Mouse (Mus musculus) ES-E14 (cell line): ENCODE data around the gene Ppp1r13b. TPM values are rescaled to one million over a fixed set of nuclear protein-coding genes. Genes with fewer than 3 reads are reported as not detected.

Experiments
- DNase-seq: peaks from one replicate; pipeline ENCODE4 v3.0.0-alpha.2; 2013; ENCODE audit warnings: low read depth, low spot score
- H3K27ac ChIP-seq: 2 replicates; pipeline ENCODE4 v1.5.1; 2012; ENCODE audit warnings: low read depth, mild to moderate bottlenecking, low read length, moderate library complexity, mixed read lengths; ENCODE audit not compliant: poor library complexity, insufficient read depth, severe bottlenecking
- H3K36me3 ChIP-seq: 2 replicates; pipeline ENCODE4 v1.6.1; 2012; ENCODE audit warnings: mild to moderate bottlenecking, low read length, moderate library complexity, mixed read lengths; ENCODE audit not compliant: control insufficient read depth, poor library complexity, insufficient read depth, severe bottlenecking
- H3K4me1 ChIP-seq, 2 experiments: fragments of 150-350 bp in 1 of 2; sonication (generic) in 1 of 2; 2 replicates each; pipeline ENCODE4 v1.6.1; 2012; ENCODE audit warnings: low read length in 2 of 2, mild to moderate bottlenecking in 1 of 2, mixed read lengths in 1 of 2; ENCODE audit not compliant: control insufficient read depth in 2 of 2, insufficient read depth in 2 of 2, poor library complexity in 1 of 2
- H3K4me3 ChIP-seq, 2 experiments: fragments of 150-350 bp in 1 of 2; sonication (generic) in 1 of 2; 2 replicates each; pipeline ENCODE4 v1.5.1; 2012; ENCODE audit warnings: low read length in 2 of 2, low read depth in 1 of 2, mild to moderate bottlenecking in 1 of 2, mixed read lengths in 1 of 2; ENCODE audit not compliant: insufficient read depth in 1 of 2, poor library complexity in 1 of 2, severe bottlenecking in 1 of 2
- H3K9ac ChIP-seq: 2 replicates; pipeline ENCODE4 v1.6.1; 2012; ENCODE audit warnings: low read depth, mild to moderate bottlenecking, low read length, mixed read lengths; ENCODE audit not compliant: poor library complexity, insufficient read depth, severe bottlenecking
- H3K9me3 ChIP-seq: fragments of 150-350 bp; sonication (generic); 2 replicates; pipeline ENCODE4 v1.6.1; 2012; ENCODE audit warnings: low read depth, mild to moderate bottlenecking, low read length; ENCODE audit not compliant: control insufficient read depth, insufficient read depth
- CHD2 ChIP-seq: IDR thresholded peaks from 2 replicates; pipeline ENCODE4 v1.6.1; 2014; ENCODE audit warnings: mild to moderate bottlenecking, low read depth, low read length, inconsistent platforms
- HCFC1 ChIP-seq: IDR thresholded peaks from 2 replicates; pipeline ENCODE4 v1.6.1; 2012; ENCODE audit warnings: low read length, inconsistent platforms, borderline replicate concordance; ENCODE audit not compliant: insufficient read depth
- MAFK ChIP-seq: IDR thresholded peaks from 2 replicates; pipeline ENCODE4 v1.6.1; 2014; ENCODE audit warnings: mild to moderate bottlenecking, low read depth, low read length, inconsistent platforms; ENCODE audit not compliant: insufficient read depth
- ZC3H11A ChIP-seq: IDR thresholded peaks from 2 replicates; pipeline ENCODE4 v1.6.1; 2012; ENCODE audit warnings: low read depth, mild to moderate bottlenecking, inconsistent platforms, low read length, borderline replicate concordance
- ZNF384 ChIP-seq: IDR thresholded peaks from 2 replicates; pipeline ENCODE4 v1.6.1; 2012; ENCODE audit warnings: low read depth, low read length, inconsistent platforms
- in situ Hi-C, 2 experiments: fragments of 600-800 bp; cut with MboI; formaldehyde crosslinking; loops; one replicate each; pipeline ENCODE4 v1.15.1; 2025; ENCODE audit warnings: low sequenced_read_pairs in 2 of 2, inconsistent platforms in 1 of 2; ENCODE audit not compliant: unreplicated experiment in 2 of 2
- total RNA-seq: library from RNA; depleted of rRNA; stranded (reverse); fragments of 300-350 nt; gene quantifications from 2 replicates; pipeline ENCODE4 v1.2.3, GENCODE M21; 2012

Gene Ppp1r13b
- total RNA-seq, 1 experiment: 4.4 TPM

DNA sequence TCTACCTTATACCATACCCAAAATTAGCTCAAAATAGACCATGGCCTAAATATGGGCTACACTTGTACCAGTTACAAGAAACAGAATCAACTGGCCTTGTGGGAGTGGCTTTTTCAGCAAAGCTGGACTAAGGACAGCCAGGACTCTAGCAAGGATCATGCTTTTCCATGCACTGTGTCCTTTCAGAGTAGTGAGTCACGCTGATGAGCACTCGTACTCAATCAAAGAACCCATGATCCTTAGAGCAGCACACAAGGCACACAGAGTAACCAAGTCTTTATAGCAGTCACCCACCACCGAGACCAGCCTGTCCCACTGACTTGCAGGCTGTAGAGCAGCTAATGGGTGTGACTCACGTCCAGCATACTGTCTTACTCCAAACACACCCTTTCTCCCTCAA lies 54.4 kb downstream of the Ppp1r13b start:
- DNase-seq: no peak
- Histone ChIP-seq H3K9ac (no peak overlapping the region), H3K27ac (no peak overlapping the region), H3K4me1 (no peaks in the 10 kb centered on the region), H3K36me3 (no peaks in the 10 kb centered on the region), H3K9me3 (no peaks in the 10 kb centered on the region), H3K4me3 (no peak overlapping the region)
- in situ Hi-C loops: no loop called here
- TF ChIP-seq ZC3H11A: no peak
- TF ChIP-seq MAFK: no peak
- TF ChIP-seq HCFC1: no peak
- no peak for TF ChIP-seq CHD2

DNA sequence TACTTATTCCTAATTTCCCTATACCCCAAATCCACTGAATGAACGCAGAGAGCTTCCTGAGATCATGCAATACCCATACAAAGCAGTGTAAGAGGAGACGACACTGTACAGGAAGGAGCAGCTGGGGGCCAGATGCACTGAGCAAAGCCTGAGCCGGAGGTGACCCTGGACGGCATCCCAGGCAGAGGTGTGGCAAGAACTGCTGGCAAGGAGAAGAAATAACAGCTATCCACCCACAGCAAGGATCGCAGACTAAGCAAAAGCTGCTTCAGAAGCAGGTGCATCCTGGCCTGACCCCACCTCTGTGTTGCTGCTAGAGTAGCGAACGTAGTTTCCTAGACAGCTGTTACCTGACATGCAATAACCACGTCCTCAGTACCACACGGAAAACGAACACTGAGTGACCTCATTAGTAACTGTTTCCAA lies 54.9 kb downstream of the Ppp1r13b start:
- Histone ChIP-seq H3K36me3 (no peaks in the 10 kb centered on the region), H3K9ac (no peak overlapping the region), H3K27ac (no peak overlapping the region), H3K4me1 (no peaks in the 10 kb centered on the region), H3K4me3 (no peak overlapping the region), H3K9me3 (no peaks in the 10 kb centered on the region)
- no peak for DNase-seq
- TF ChIP-seq HCFC1: no peak
- TF ChIP-seq ZC3H11A: no peak
- in situ Hi-C loops: no loop called here

DNA sequence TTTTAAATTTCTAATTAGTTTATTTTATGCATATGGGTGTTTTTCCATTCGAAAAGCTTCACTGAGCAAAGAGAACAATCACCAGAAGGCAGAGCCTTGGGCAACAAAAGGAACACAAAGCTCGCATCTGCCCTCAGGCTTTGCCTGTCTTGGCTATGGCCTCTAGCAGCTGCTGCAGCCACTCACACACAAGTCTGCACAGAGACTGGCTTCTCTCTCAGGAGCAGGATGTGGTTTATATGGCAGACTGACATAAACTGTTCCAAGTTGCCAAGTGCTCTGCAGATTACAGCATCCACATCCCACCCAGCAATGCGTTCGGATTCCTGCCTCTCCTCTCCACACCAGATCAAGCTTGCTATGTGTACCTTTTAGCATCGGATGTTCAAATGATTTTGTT lies 56.2 kb downstream of the Ppp1r13b start:
- Histone ChIP-seq H3K4me3 (no peak overlapping the region), H3K9ac (no peak overlapping the region), H3K4me1 (no peaks in the 10 kb centered on the region), H3K36me3 (no peaks in the 10 kb centered on the region), H3K9me3 (no peaks in the 10 kb centered on the region), H3K27ac (no peak overlapping the region)
- DNase-seq: peak; percentile 11
- TF ChIP-seq HCFC1 (no peak), ZNF384 (no peak), MAFK (no peak), CHD2 (no peak), ZC3H11A (no peak)
- in situ Hi-C loops: no loop called here

DNA sequence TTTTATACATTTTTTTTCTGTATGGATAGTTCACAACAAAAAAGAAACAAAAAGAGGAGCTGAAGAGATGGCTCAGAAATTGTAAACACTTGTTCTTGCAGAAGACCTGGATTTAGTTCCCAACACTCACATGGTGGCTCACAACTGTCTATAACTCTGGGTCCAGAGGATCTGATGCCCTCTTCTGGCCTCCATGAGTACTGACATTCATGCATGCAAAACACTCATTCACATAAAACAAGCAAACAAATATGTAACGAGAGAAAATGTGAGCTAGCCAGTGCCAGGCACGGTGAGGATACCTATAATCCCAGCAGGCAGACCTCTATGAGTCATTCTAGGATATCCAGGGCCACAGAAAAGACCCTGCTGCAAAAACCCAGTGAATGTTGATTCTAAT lies 56.7 kb downstream of the Ppp1r13b start:
- TF ChIP-seq CHD2 (no peak), ZC3H11A (no peak), ZNF384 (no peak), HCFC1 (no peak), MAFK (no peak)
- Histone ChIP-seq H3K36me3 (no peaks in the 10 kb centered on the region), H3K9ac (no peak overlapping the region), H3K4me3 (no peak overlapping the region), H3K9me3 (no peaks in the 10 kb centered on the region), H3K4me1 (no peaks in the 10 kb centered on the region), H3K27ac (no peak overlapping the region)
- peak; percentile 25 for DNase-seq
- in situ Hi-C loops: no loop called here

DNA sequence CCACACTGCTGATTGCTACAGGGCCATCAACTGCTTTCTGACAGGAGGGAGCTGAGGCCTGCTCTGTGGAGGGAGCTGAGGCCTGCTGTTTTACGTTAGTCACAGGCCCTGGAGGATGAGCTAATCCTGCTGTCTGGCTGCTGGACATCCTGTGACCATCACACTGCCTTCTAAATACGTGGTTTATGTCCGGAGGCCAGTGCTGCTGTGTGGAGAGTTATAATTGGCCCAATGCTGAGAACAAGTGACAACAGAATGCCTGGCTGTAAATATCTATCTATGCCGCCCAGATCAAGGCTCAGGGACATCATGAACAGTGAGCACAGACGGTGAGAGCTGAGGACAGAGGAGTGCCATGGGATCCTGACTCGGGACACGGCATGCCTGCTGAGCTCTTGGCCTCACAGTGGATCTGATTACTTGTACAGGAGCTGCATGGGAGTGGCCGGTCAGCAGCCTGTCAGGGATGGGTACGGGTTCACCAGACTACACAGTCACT lies 59.6 kb downstream of the Ppp1r13b start:
- no peak for DNase-seq
- no peak overlapping the region for H3K4me3 ChIP-seq
- no peaks in the 10 kb centered on the region for H3K36me3 ChIP-seq
- no peaks in the 10 kb centered on the region for H3K9me3 ChIP-seq
- no peak overlapping the region for H3K27ac ChIP-seq
- TF ChIP-seq HCFC1 (no peak), CHD2 (no peak), ZC3H11A (no peak), MAFK (no peak), ZNF384 (no peak)
- no peaks in the 10 kb centered on the region for H3K4me1 ChIP-seq
- H3K9ac ChIP-seq: no peak overlapping the region
- in situ Hi-C loops: no loop called here
